In the genomic region with DNA sequence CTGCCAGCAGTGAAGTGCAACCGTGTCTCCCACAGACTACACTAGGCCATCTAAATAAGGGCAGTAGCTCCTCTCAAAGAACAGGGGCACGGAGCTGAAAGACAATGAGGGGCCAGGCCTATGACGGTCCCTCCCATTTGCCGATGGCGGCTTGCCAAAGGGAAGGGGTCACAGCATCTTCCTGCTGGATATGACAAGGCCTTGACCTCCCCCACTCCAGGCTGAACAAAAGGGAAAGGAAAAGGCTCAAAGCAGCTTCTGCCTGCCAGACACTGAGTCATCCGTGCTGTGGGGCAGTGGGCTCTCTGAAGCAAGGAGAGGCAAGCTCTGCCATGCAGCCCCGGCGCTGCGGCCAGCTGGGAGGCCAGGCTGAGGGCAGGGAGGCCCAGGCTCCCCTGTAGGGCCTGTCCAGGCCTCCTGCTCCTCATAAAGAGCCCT, we compare ENCODE assay signal across 8 mouse cellular contexts. TPM values are rescaled to one million over a fixed set of nuclear protein-coding genes. Genes with fewer than 3 reads are reported as not detected.
DNase-seq lines count a peak whose midpoint lies in the region; ATAC-seq and TF ChIP-seq lines count a peak whose summit lies in the region.

No protein-coding gene starts in this region.

- H3K36me3 ChIP-seq in embryonic facial prominence, embryonic 14.5 days (ENCODE audit: control insufficient read depth, insufficient read depth, low read length) = no peaks in the 10 kb centered on the region
- H3K36me3 ChIP-seq in limb, embryonic 10.5 days = peaks cover 10% of the 10 kb centered on the region
- H3K36me3 ChIP-seq in midbrain, embryonic 11.5 days (ENCODE audit: control insufficient read depth, insufficient read depth, low read length) = no peaks in the 10 kb centered on the region
- H3K36me3 ChIP-seq in small intestine, adult 2 months (ENCODE audit: control insufficient read depth, insufficient read depth, low read length) = no peaks in the 10 kb centered on the region

- no peak overlapping the region for H3K4me3 ChIP-seq in embryonic facial prominence, embryonic 14.5 days (ENCODE audit: low read depth, low read length)
- no peak overlapping the region for H3K4me3 ChIP-seq in limb, embryonic 10.5 days
- H3K4me3 ChIP-seq in midbrain, embryonic 11.5 days (ENCODE audit: low read depth, low read length) = no peak overlapping the region
- H3K4me3 ChIP-seq in small intestine, adult 2 months (ENCODE audit: low read depth, low read length) = no peak overlapping the region

- peak; percentile 96 for DNase-seq in brain, adult 2 months (ENCODE audit: low read depth, low spot score)
- DNase-seq in embryonic facial prominence, embryonic 14.5 days (ENCODE audit: low spot score) = peak; percentile 86
- DNase-seq in heart, adult 8-10 months (ENCODE audit: low spot score) = peak; percentile 91
- peak; percentile 84 to 85 for DNase-seq in kidney, adult 8-10 months
- DNase-seq in limb, embryonic 10.5 days (ENCODE audit: low spot score) = no peak
- peak; percentile 92 for DNase-seq in midbrain, embryonic 11.5 days (ENCODE audit: low spot score, missing footprints)
- no peak for DNase-seq in thymus, postnatal 0 days (ENCODE audit: low spot score)

- peak; percentile 75 for ATAC-seq in embryonic facial prominence, embryonic 14.5 days (ENCODE audit: low read depth)
- ATAC-seq in midbrain, embryonic 11.5 days (ENCODE audit: low FRiP score) = peak; percentile 87

- no peak overlapping the region for H3K9ac ChIP-seq in embryonic facial prominence, embryonic 14.5 days (ENCODE audit: low read depth, low read length)
- H3K9ac ChIP-seq in midbrain, embryonic 11.5 days (ENCODE audit: low read length) = peak overlapping the region; percentile 67

- TF ChIP-seq CTCF in small intestine, adult 2 months (IDR thresholded peaks at IDR 0.05; ENCODE audit: extremely low read depth, insufficient read length, insufficient replicate concordance, low read depth, low read length) = no peak

- WGBS in embryonic facial prominence, embryonic 14.5 days = 13% methylated on average over 6 of the region's 9 CpGs
- 68% methylated on average over 9 of the region's 9 CpGs for WGBS in limb, embryonic 10.5 days
- 16% methylated on average over 9 of the region's 9 CpGs for WGBS in midbrain, embryonic 11.5 days
- 63% methylated on average over 9 of the region's 9 CpGs for WGBS in small intestine, adult 2 months

- peaks cover 22% of the 10 kb centered on the region for H3K4me1 ChIP-seq in embryonic facial prominence, embryonic 14.5 days (ENCODE audit: control insufficient read depth, insufficient read depth, low read length)
- H3K4me1 ChIP-seq in limb, embryonic 10.5 days = peaks cover 32% of the 10 kb centered on the region
- peaks cover 20% of the 10 kb centered on the region for H3K4me1 ChIP-seq in midbrain, embryonic 11.5 days (ENCODE audit: control insufficient read depth, insufficient read depth, low read length)
- peaks cover 2% of the 10 kb centered on the region; the same call in 1 of the 2 replicates for H3K4me1 ChIP-seq in small intestine, adult 2 months (ENCODE audit: control insufficient read depth, insufficient read depth, insufficient read length, low read length)

- no peaks in the 10 kb centered on the region for H3K27me3 ChIP-seq in embryonic facial prominence, embryonic 14.5 days (replicated peaks; ENCODE audit: control insufficient read depth, insufficient read depth, low read length)
- H3K27me3 ChIP-seq in limb, embryonic 10.5 days (ENCODE audit: low read depth, poor library complexity, severe bottlenecking) = no peaks in the 10 kb centered on the region
- H3K27me3 ChIP-seq in midbrain, embryonic 11.5 days (ENCODE audit: control insufficient read depth, insufficient read depth, low read length) = no peaks in the 10 kb centered on the region
- no peaks in the 10 kb centered on the region for H3K27me3 ChIP-seq in small intestine, adult 2 months (ENCODE audit: control insufficient read depth, insufficient read depth, low read length)

- H3K27ac ChIP-seq in embryonic facial prominence, embryonic 14.5 days (replicated peaks; ENCODE audit: low read depth, low read length) = peak overlapping the region; percentile 83
- H3K27ac ChIP-seq in limb, embryonic 10.5 days = peak overlapping the region; percentile 71
- peak overlapping the region; percentile 89 for H3K27ac ChIP-seq in midbrain, embryonic 11.5 days (ENCODE audit: low read depth, low read length)
- peak overlapping the region; percentile 59 for H3K27ac ChIP-seq in small intestine, adult 2 months (ENCODE audit: insufficient read depth, low read depth, low read length)

- no peaks in the 10 kb centered on the region for H3K9me3 ChIP-seq in embryonic facial prominence, embryonic 14.5 days (ENCODE audit: control insufficient read depth, low read length)
- H3K9me3 ChIP-seq in limb, embryonic 10.5 days (replicated peaks) = no peaks in the 10 kb centered on the region
- H3K9me3 ChIP-seq in midbrain, embryonic 11.5 days (ENCODE audit: control insufficient read depth, low read length) = no peaks in the 10 kb centered on the region

- TF ChIP-seq POLR2A in small intestine, adult 2 months (IDR thresholded peaks at IDR 0.05; ENCODE audit: low read depth, low read length) = no peak

- H3K4me2 ChIP-seq in embryonic facial prominence, embryonic 14.5 days (ENCODE audit: low read depth, low read length) = no peak overlapping the region
- H3K4me2 ChIP-seq in midbrain, embryonic 11.5 days = no peak overlapping the region

RNA-seq across cellular contexts. Expression of gene Amz1, which starts 43.8 kb away (rescaled TPM):
- polyA plus RNA-seq in embryonic facial prominence, embryonic 14.5 days (2014; fragmentation: Nextera tagmentation; extraction: Ambion mirVana) = 0.54 and 0.87 TPM in 2 replicates
- total RNA-seq in heart, adult 8-10 months (2022) = under 1 TPM; 0.31 to 0.35 (median 0.34) TPM
- 0.88 and 1.1 TPM in 2 replicates for polyA plus RNA-seq in limb, embryonic 10.5 days (2016; fragmentation: Nextera tagmentation; extraction: Ambion mirVana)
- polyA plus RNA-seq in midbrain, embryonic 11.5 days (2014; fragmentation: Nextera tagmentation; extraction: Ambion mirVana) = 0.67 and 0.97 TPM in 2 replicates
- 2.0 and 3.8 TPM in 2 replicates for polyA plus RNA-seq in small intestine, adult 2 months (2012; rRNA removed)
- 3.4 and 3.9 TPM in 2 replicates for polyA plus RNA-seq in thymus, postnatal 0 days (2015; fragmentation: Nextera tagmentation; extraction: Ambion mirVana)

Comparison
In these comparisons a context has a peak if more than half of its experiments do, and no peak if none do; other contexts are left out.
1. DNase-seq: peak in brain, adult 2 months (single experiment), embryonic facial prominence, embryonic 14.5 days (single experiment), heart, adult 8-10 months (single experiment), kidney, adult 8-10 months (2 of 2) and midbrain, embryonic 11.5 days (single experiment); none in limb, embryonic 10.5 days (single experiment) and thymus, postnatal 0 days (single experiment).
2. Peak in every context shown above with its lines, with median percentiles within 50 percentile points of each other: H3K27ac ChIP-seq.